Comparison of ENCODE assay signal across 18 mouse cellular contexts in the genomic region with DNA sequence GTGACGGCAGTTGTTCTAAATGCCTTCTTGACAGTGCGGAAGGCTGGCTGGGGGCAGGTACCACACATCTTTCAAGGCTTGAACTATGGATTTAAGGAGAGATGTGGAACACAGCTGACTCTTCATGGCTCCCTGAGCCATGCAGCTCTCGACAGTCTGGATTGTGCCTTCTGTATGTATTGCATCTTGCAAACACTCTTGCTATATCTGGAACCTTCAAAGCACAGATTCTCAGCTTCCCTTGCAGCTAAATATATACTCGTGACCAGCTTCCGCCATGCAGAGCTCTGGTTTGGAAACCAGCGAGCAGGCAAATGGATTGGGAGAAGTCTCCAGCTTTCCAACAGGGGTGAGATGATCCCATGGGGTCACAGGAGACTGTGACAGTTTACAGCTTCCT.
"Had no signal": no experiment of that assay in that cellular context is flagged by ENCODE, and none has a peak within 500 bp of the region (broad histone marks: within the 10 kb centered on the region; RNA-seq: fewer than 3 reads in every experiment).

No protein-coding gene starts in this region.

- H3K27me3 ChIP-seq: lung, embryonic 15.5 days; megakaryocyte, embryonic 14.5 days; midbrain, embryonic 13.5 days; midbrain, embryonic 15.5 days; neural tube, embryonic 12.5 days; stomach, embryonic 15.5 days had no signal

- H3K9ac ChIP-seq: liver, postnatal 0 days; lung, embryonic 15.5 days; midbrain, embryonic 13.5 days; midbrain, embryonic 15.5 days; neural tube, embryonic 12.5 days; stomach, embryonic 15.5 days had no signal

- H3K4me2 ChIP-seq: lung, embryonic 15.5 days; midbrain, embryonic 11.5 days; midbrain, embryonic 13.5 days; midbrain, embryonic 15.5 days; neural tube, embryonic 12.5 days; stomach, embryonic 15.5 days had no signal

- H3K36me3 ChIP-seq: lung, embryonic 15.5 days; midbrain, embryonic 13.5 days; midbrain, embryonic 15.5 days; neural tube, embryonic 12.5 days; stomach, embryonic 15.5 days had no signal

- H3K27ac ChIP-seq: macrophage; midbrain, embryonic 13.5 days; midbrain, embryonic 15.5 days; neural tube, embryonic 12.5 days; stomach, embryonic 15.5 days; stomach, postnatal 0 days had no signal

- ATAC-seq: liver, postnatal 0 days; lung, postnatal 0 days; midbrain, embryonic 13.5 days; midbrain, embryonic 15.5 days had no signal

- H3K4me1 ChIP-seq: megakaryocyte, embryonic 14.5 days; midbrain, embryonic 13.5 days had no signal

- H3K9me3 ChIP-seq: lung, embryonic 15.5 days; megakaryocyte, embryonic 14.5 days; midbrain, embryonic 15.5 days; neural tube, embryonic 12.5 days; stomach, embryonic 15.5 days had no signal

- DNase-seq: liver, postnatal 0 days; lung, adult 2 months; lung, postnatal 14 days; lung, postnatal 36 days; right cerebral cortex, postnatal 14 days; thymus, adult 18-20 months; thymus, postnatal 25 days; thymus, postnatal 4 days had no signal

- H3K4me3 ChIP-seq: lung, embryonic 15.5 days; megakaryocyte, embryonic 14.5 days; midbrain, embryonic 13.5 days; midbrain, embryonic 15.5 days; neural tube, embryonic 12.5 days; stomach, embryonic 15.5 days had no signal
